Mouse (Mus musculus): ENCODE results near the gene Nhlrc2. TPM values are rescaled to one million over a fixed set of nuclear protein-coding genes. Genes with fewer than 3 reads are reported as not detected.

Nhlrc2 gene
- polyA plus RNA-seq, 1 experiment from 2014 or later = 6.6 TPM

- Histone ChIP-seq H3K4me2 (ENCODE audit: low read depth, low read length) (no peak overlapping the region), H3K4me3 (ENCODE audit: low read depth, low read length) (no peak overlapping the region), H3K4me1 (ENCODE audit: insufficient read depth) (peaks cover 19% of the 10 kb centered on the region), H3K9ac (replicated peaks) (no peak overlapping the region), H3K36me3 (replicated peaks; ENCODE audit: insufficient read depth, low read length) (peaks cover 16% of the 10 kb centered on the region), H3K9me3 (ENCODE audit: low read length) (no peaks in the 10 kb centered on the region), H3K27ac (ENCODE audit: low read depth) (no peak overlapping the region), H3K27me3 (ENCODE audit: insufficient read depth, low read length) (no peaks in the 10 kb centered on the region)
- no peak for DNase-seq
- 70% methylated on average over 12 of the region's 12 CpGs for WGBS (ENCODE audit: insufficient replicate concordance)
- no peak for TF ChIP-seq CTCF (IDR thresholded peaks at IDR 0.05; ENCODE audit: low read depth)
- no peak for TF ChIP-seq EP300 (IDR thresholded peaks at IDR 0.05; ENCODE audit: low read depth)
- peak; percentile 64 for ATAC-seq
These were observed 16.8 kb upstream of the Nhlrc2 start for GRCm38 (mm10) chr19:56531251-56531650.

- Histone ChIP-seq H3K9me3 (ENCODE audit: low read length) (no peaks in the 10 kb centered on the region), H3K36me3 (replicated peaks; ENCODE audit: insufficient read depth, low read length) (peaks cover 22% of the 10 kb centered on the region), H3K4me2 (ENCODE audit: low read depth, low read length) (no peak overlapping the region), H3K4me1 (ENCODE audit: insufficient read depth) (peaks cover 19% of the 10 kb centered on the region), H3K9ac (replicated peaks) (no peak overlapping the region), H3K4me3 (ENCODE audit: low read depth, low read length) (no peak overlapping the region), H3K27ac (ENCODE audit: low read depth) (no peak overlapping the region), H3K27me3 (ENCODE audit: insufficient read depth, low read length) (no peaks in the 10 kb centered on the region)
- WGBS (ENCODE audit: insufficient replicate concordance) = 79% methylated on average over 14 of the region's 14 CpGs
- TF ChIP-seq EP300 (IDR thresholded peaks at IDR 0.05; ENCODE audit: low read depth) (no peak), CTCF (IDR thresholded peaks at IDR 0.05; ENCODE audit: low read depth) (no peak)
- DNase-seq (no peak), ATAC-seq (no peak)
These were observed 14.6 kb upstream of the Nhlrc2 start for GRCm38 (mm10) chr19:56533291-56534071.

- WGBS (ENCODE audit: insufficient replicate concordance) = 78% methylated on average over 3 of the region's 3 CpGs
These were observed 13.7 kb upstream of the Nhlrc2 start for GRCm38 (mm10) chr19:56534337-56534736.

GRCm38 (mm10) chr19:56535064-56535463 is 13.0 kb upstream of the Nhlrc2 start:
- Histone ChIP-seq H3K4me3 (ENCODE audit: low read depth, low read length) (no peak overlapping the region), H3K27me3 (ENCODE audit: insufficient read depth, low read length) (no peaks in the 10 kb centered on the region), H3K4me1 (ENCODE audit: insufficient read depth) (peaks cover 19% of the 10 kb centered on the region), H3K9ac (replicated peaks) (no peak overlapping the region), H3K36me3 (replicated peaks; ENCODE audit: insufficient read depth, low read length) (peaks cover 31% of the 10 kb centered on the region), H3K27ac (ENCODE audit: low read depth) (peak overlapping the region; percentile 78), H3K4me2 (ENCODE audit: low read depth, low read length) (peak overlapping the region; percentile 48; the same call in 1 of the 2 replicates), H3K9me3 (ENCODE audit: low read length) (no peaks in the 10 kb centered on the region)
- ATAC-seq (peak; percentile 68), DNase-seq (peak; percentile 57)
- 45% methylated on average over 9 of the region's 9 CpGs for WGBS (ENCODE audit: insufficient replicate concordance)
- TF ChIP-seq CTCF (IDR thresholded peaks at IDR 0.05; ENCODE audit: low read depth) (no peak), EP300 (IDR thresholded peaks at IDR 0.05; ENCODE audit: low read depth) (peak; percentile 73)

More at GRCm38 (mm10) chr19:56534337-56534736, 13.7 kb upstream of the Nhlrc2 start:
- Histone ChIP-seq H3K9ac (replicated peaks) (no peak overlapping the region), H3K4me3 (ENCODE audit: low read depth, low read length) (no peak overlapping the region), H3K27me3 (ENCODE audit: insufficient read depth, low read length) (no peaks in the 10 kb centered on the region), H3K4me1 (ENCODE audit: insufficient read depth) (peaks cover 19% of the 10 kb centered on the region), H3K36me3 (replicated peaks; ENCODE audit: insufficient read depth, low read length) (peaks cover 26% of the 10 kb centered on the region), H3K9me3 (ENCODE audit: low read length) (no peaks in the 10 kb centered on the region), H3K4me2 (ENCODE audit: low read depth, low read length) (no peak overlapping the region), H3K27ac (ENCODE audit: low read depth) (no peak overlapping the region)
- DNase-seq (no peak), ATAC-seq (no peak)
- no peak for TF ChIP-seq EP300 (IDR thresholded peaks at IDR 0.05; ENCODE audit: low read depth)
- TF ChIP-seq CTCF (IDR thresholded peaks at IDR 0.05; ENCODE audit: low read depth) = no peak

GRCm38 (mm10) chr19:56535765-56536164 is 12.3 kb upstream of the Nhlrc2 start:
- Histone ChIP-seq H3K4me2 (ENCODE audit: low read depth, low read length) (no peak overlapping the region), H3K9me3 (ENCODE audit: low read length) (no peaks in the 10 kb centered on the region), H3K27me3 (ENCODE audit: insufficient read depth, low read length) (no peaks in the 10 kb centered on the region), H3K4me1 (ENCODE audit: insufficient read depth) (peaks cover 19% of the 10 kb centered on the region), H3K4me3 (ENCODE audit: low read depth, low read length) (no peak overlapping the region), H3K36me3 (replicated peaks; ENCODE audit: insufficient read depth, low read length) (peaks cover 34% of the 10 kb centered on the region), H3K9ac (replicated peaks) (no peak overlapping the region), H3K27ac (ENCODE audit: low read depth) (0 out of 2 replicates have a peak overlapping the region, but pooled peaks have one; percentile 78)
- DNase-seq (no peak), ATAC-seq (no peak)
- TF ChIP-seq CTCF (IDR thresholded peaks at IDR 0.05; ENCODE audit: low read depth) (no peak), EP300 (IDR thresholded peaks at IDR 0.05; ENCODE audit: low read depth) (no peak)
- 83% methylated on average over 9 of the region's 9 CpGs for WGBS (ENCODE audit: insufficient replicate concordance)

- peak overlapping the region; percentile 64 for H3K27ac ChIP-seq (ENCODE audit: low read depth)
- DNase-seq (no peak), ATAC-seq (no peak)
- H3K4me1 ChIP-seq (ENCODE audit: insufficient read depth) = peaks cover 18% of the 10 kb centered on the region
- H3K9ac ChIP-seq (replicated peaks) = peak overlapping the region; percentile 26; the same call in 1 of the 2 replicates
- peak overlapping the region; percentile 62 for H3K4me2 ChIP-seq (ENCODE audit: low read depth, low read length)
- no peaks in the 10 kb centered on the region for H3K27me3 ChIP-seq (ENCODE audit: insufficient read depth, low read length)
- TF ChIP-seq CTCF (IDR thresholded peaks at IDR 0.05; ENCODE audit: low read depth) = no peak
- TF ChIP-seq EP300 (IDR thresholded peaks at IDR 0.05; ENCODE audit: low read depth) = peak; percentile 87
- 60% methylated on average over 12 of the region's 12 CpGs for WGBS (ENCODE audit: insufficient replicate concordance)
- peaks cover 40% of the 10 kb centered on the region for H3K36me3 ChIP-seq (replicated peaks; ENCODE audit: insufficient read depth, low read length)
- H3K4me3 ChIP-seq (ENCODE audit: low read depth, low read length) = peak overlapping the region; percentile 20
- no peaks in the 10 kb centered on the region for H3K9me3 ChIP-seq (ENCODE audit: low read length)
These were observed 4.7 kb upstream of the Nhlrc2 start for GRCm38 (mm10) chr19:56543320-56543719.

Data from liver, postnatal 0 days (tissue).